Mouse (Mus musculus): ENCODE results near the gene Bmp4. TPM values are rescaled to one million over a fixed set of nuclear protein-coding genes. Genes with fewer than 3 reads are reported as not detected.

Gene Bmp4
- total RNA-seq, 2 experiments from 2014 or later: not detected

DNA sequence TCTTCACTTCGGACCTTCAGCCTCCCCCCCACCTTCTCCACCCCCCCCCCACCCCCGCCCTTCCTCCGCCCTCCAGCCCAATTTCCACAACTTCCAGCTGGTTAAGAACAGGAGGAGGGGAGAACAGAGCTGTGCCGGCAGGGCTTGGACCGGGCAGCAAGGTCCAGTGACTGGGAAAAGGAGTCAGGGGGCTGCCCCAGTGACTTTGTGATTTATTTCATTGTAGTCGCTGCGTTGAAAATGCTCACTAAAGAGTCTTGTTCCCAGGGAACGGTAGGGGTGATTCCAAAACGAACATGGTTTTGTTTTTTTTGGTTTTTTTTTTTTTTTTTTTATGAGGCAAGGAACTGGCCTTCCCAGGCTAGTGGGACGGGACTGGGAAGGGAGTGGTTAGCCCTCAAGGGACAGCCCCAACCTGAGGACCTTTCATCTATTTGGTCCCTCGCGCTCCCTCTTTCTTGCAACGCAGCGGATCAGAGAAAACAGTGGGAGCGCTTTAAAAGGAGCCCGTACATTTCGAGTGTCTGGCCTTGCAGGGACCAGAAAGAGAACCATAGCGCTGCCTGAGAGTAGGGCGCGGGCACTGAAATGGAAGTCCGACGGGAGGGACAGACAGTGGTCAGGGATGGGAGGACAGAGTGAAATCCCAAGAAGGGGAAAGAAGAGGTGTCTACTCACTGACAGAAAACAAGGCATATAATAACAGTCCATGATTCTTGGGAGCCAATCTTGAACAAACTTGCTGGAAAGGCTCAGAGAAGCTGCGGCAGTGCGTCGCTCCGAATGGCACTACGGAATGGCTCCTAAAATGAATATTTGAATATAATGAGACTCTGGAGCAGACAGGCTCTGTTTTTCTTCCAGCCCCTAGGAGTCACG is 3.8 kb downstream of the Bmp4 start:
- ATAC-seq (replicated peaks; ENCODE audit: poor library complexity, severe bottlenecking): no peak

DNA sequence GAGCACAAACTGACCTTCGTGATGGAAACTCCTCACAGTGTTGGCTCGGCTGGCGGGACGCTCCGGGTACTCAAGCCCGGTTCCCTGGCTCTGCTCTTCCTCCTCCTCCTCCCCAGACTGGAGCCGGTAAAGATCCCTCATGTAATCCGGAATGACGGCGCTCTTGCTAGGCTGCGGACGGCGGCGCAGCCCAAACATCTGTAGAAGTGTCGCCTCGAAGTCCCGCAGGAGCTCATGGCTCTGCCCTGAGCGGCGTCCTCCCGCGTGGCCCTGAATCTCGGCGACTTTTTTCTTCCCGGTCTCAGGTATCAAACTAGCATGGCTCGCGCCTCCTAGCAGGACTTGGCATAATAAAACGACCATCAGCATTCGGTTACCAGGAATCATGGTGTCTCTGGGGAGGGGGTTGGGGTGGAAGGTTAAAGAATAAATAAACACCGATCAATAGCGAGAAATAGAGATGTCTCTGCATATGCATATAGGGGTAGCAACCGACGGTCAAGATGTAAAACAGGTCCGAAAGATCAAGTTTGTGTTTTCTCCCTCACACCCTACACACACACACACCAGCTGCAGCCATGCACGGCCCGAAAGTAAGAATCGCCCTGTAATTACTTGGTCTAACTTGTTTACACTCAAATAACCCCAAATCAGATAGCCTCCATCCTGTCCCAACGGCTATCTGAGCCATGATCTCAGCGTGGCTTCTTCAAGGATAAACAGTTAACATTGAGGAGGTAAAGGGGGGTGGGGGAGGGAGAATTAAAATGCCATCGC is 4.6 kb downstream of the Bmp4 start:
- 0 out of 2 replicates have a peak, but pooled peaks have one; percentile 9 for ATAC-seq (replicated peaks; ENCODE audit: poor library complexity, severe bottlenecking)

GRCm38 (mm10) chr14:46384946-46385691 is 5.3 kb downstream of the Bmp4 start:
- ATAC-seq (replicated peaks; ENCODE audit: poor library complexity, severe bottlenecking): no peak

DNA sequence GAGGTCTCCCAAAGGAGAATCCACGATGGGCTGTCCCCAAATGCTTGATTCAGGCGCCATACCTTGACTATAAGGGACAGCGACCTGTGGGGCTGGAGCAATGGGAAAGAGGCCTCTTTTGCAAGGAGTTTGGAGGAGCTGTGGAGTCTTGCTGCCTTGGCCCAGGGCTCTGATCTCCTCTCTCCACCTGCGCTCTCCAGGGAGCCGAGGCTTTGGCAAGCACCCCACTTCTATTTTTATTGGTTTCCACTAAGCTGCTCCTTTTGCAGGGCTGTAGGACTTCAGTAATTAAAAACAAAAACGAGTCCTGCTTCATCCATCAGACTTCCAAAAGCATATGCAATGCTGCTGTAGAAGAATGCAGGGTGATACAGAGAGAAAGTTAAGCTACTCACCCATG is 9.0 kb downstream of the Bmp4 start:
- no peak for ATAC-seq (replicated peaks; ENCODE audit: poor library complexity, severe bottlenecking)

DNA sequence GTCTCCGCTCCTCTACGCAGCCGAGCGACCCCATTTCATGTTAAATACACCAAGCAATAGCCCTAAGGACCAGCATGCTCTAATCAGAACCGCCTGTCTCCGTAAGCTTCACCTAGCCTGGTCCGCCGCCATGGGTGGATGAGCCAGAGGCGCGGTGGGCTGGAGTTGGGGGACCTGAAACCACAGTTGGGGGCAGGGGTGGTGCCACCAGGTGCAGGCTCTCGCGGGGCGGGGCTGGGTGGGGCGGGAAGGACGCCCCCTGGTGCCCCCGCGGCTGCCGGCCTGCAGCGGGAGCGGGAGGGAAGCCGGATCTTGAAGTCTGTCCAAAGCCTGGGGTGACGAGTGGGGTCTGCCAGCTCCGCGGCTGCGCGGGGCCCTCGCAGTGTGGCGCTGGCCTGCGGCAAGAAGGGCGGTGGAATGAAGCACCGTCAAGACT is 10.2 kb downstream of the Bmp4 start:
- peak; percentile 30 for ATAC-seq (replicated peaks; ENCODE audit: poor library complexity, severe bottlenecking)

GRCm38 (mm10) chr14:46379285-46379684 is 11.2 kb downstream of the Bmp4 start, which contains the start of gene Gm15217:
TSS of gene Gm15217 (plus strand) at chr14:46379414.
- ATAC-seq (replicated peaks; ENCODE audit: poor library complexity, severe bottlenecking): no peak

- no peak for ATAC-seq (replicated peaks; ENCODE audit: poor library complexity, severe bottlenecking)
These were observed 14.7 kb downstream of the Bmp4 start for GRCm38 (mm10) chr14:46375796-46376195.

GRCm38 (mm10) chr14:46372452-46372851 is 18.0 kb downstream of the Bmp4 start:
- no peak for ATAC-seq (replicated peaks; ENCODE audit: poor library complexity, severe bottlenecking)

DNA sequence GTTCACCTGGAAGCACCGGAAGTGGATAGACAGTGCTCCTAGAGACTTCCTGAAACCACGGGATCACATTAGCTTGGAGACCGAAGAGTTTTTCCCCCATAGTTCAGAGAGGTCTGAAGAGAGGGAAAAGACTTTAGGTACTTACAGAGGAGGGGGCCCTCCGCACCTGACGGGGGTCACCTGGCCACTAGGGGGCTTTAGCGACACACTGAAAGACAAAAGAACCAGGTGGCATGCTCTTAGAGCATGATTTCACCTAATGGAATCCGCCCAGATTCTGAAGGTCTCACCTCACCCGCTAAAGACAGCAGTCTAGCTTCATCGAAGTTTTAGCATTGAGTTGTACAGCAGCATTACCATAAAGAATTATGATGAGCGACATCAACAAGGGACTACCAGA is 27.3 kb downstream of the Bmp4 start:
- ATAC-seq (replicated peaks; ENCODE audit: poor library complexity, severe bottlenecking): no peak

GRCm38 (mm10) chr14:46357696-46358095 is 32.8 kb downstream of the Bmp4 start:
- no peak for ATAC-seq (replicated peaks; ENCODE audit: poor library complexity, severe bottlenecking)

DNA sequence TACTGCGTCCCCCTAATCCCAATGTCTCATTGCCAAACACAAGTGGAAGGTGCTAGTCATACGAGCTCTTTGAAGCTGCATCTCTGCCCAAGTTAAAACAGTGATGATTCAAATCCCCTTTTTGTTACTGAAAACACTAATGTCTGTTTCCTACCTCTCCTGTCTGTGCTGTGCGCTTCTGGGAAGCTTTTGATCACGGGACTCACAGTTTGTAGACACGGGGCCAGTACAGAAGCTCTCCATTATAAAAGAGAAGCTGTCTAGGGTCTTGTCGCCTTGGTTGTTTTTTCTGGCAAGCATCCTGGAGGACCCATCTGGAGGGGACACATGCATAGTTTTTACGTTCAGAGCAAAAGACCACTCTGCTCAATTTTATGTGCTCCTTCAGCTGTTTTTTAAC is 33.2 kb downstream of the Bmp4 start:
- no peak for ATAC-seq (replicated peaks; ENCODE audit: poor library complexity, severe bottlenecking)

- no peak for ATAC-seq (replicated peaks; ENCODE audit: poor library complexity, severe bottlenecking)
These were observed 45.7 kb downstream of the Bmp4 start for GRCm38 (mm10) chr14:46344750-46345149.

DNA sequence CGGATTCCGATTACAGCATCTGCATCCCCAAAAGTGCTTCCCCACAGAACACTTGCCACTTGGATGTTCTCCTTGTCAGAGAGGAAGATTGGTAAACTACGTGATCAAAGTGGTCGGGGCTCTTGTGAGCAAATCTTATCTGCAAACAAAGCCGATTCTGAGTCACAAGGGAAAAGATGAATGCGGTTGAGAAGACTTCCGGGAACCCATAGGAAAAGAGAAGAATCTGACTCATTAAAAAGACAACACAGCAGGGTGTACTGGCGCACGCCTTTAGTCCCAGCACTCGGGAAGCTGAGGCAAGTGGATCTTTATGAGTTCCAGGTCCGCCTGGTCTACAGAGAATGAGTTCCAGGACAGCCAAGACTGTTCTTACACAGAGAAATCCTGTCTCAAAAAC is 51.7 kb downstream of the Bmp4 start:
- ATAC-seq (replicated peaks; ENCODE audit: poor library complexity, severe bottlenecking): no peak

Other genes starting within 250 kb of the Bmp4 start
- gene Gm15217, start 11.3 kb downstream of the Bmp4 start, total RNA-seq (2014; fragmentation: Nextera tagmentation): not detected in 2 replicates
- gene Gm15217, start 11.3 kb downstream of the Bmp4 start, total RNA-seq (2017): not detected in 2 replicates